Mouse (Mus musculus) layer of hippocampus, adult 6 months (tissue): ENCODE measurements around the gene Olfr978. TPM values are rescaled to one million over a fixed set of nuclear protein-coding genes. Genes with fewer than 3 reads are reported as not detected.

Source experiments
- long read RNA-seq, 2 experiments: library from polyadenylated mRNA; unstranded; transcript quantifications; one replicate each; pipeline ENCODE4 v2.0.0; 2019 to 2020
- polyA plus RNA-seq: library from polyadenylated mRNA; unstranded; fragments of <200 nt; fragmentation: Nextera tagmentation; gene quantifications from 2 replicates; pipeline ENCODE4 v1.2.3, GENCODE M21; 2021

Gene Olfr978
- not detected in 2 replicates for polyA plus RNA-seq
- long read RNA-seq, experiment 1, result 0 reads
- long read RNA-seq, experiment 2, result 0 reads

DNA sequence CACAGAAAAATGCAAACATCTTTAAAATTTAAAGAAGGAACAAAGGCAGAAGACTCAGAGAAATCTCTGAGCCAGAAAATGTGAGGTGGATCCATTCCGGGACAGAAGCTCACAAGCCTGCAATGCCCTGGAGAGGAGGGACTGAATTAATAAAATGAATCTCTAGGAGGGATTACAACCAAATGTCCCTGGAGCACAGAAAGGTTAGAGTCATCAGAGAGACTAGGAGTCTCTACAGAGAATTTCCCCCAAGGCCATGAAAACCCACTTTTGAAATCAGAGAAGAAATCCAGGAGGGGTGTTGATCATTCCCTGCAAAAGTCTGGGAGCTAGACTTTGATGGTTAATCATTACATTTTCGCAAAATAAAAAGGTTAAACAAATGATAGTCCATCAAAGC lies at the start of gene Olfr978:
Gene Olfr978 (plus strand): TSS at position 301 of the 400 bp plus-strand sequence.

GRCm38 (mm10) chr9:39951946-39952345 lies 40.0 kb upstream of the Olfr978 start, which contains the start of gene Olfr975:
Gene Olfr975 (minus strand): TSS chr9:39952046.

GRCm38 (mm10) chr9:39961033-39961432 lies 30.9 kb upstream of the Olfr978 start, which contains the start of gene Olfr976:
Gene Olfr976 (minus strand): TSS chr9:39961133.

GRCm38 (mm10) chr9:40003365-40003764 lies 11.5 kb downstream of the Olfr978 start, which contains the start of gene Olfr979:
Gene Olfr979 (minus strand): TSS chr9:40003465.

DNA sequence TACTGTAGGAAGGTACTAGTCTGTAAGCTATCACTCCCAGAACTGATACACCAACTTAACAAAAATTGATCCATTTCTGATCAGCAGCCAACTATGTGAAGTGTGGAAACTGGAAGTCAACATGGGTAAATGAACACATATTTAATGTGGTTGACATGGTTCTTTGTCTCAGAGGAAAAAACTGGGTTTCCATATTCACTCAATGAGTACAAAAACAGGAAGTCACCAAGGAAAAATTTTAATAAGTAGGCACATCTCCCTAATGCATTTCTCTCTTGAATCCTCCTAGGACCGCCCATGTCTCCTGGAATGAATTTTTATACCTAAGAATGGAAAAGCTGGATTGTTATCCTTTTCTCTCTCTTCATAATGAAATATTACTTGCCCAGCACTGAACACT lies 17.6 kb downstream of the Olfr978 start, which contains the start of gene Olfr980:
Gene Olfr980 (minus strand): TSS at position 101 of the 400 bp plus-strand sequence.

DNA sequence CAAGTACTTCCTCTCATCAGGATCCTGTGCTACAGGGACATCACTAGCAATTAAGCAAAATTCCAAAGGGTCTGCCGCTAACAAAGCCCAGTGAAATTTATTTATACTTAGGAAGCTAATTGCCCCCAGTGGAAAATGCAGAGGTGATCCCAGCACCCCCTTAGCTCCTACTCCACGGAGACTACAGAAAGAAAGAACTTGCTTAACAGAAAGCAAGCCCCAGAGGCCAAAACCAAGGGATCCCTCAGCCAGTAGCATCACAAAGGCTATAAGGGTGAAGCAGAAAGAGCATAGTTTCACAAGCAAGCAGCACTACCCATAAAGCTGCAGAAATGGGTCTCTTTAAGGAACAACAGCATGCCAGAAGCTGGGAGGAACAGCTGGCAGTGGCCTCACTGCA lies 29.3 kb downstream of the Olfr978 start, which contains the start of gene Olfr981:
Gene Olfr981 (plus strand): TSS at position 301 of the 400 bp plus-strand sequence.

Other genes with a start within 250 kb of the Olfr978 start
- not detected in 2 replicates for gene Olfr967, start 245.9 kb upstream of the Olfr978 start, polyA plus RNA-seq
- not detected in 2 replicates for gene Olfr968, start 208.9 kb upstream of the Olfr978 start, polyA plus RNA-seq
- not detected in 2 replicates for gene Olfr969, start 201.2 kb upstream of the Olfr978 start, polyA plus RNA-seq
- not detected in 2 replicates for gene Olfr970, start 183.3 kb upstream of the Olfr978 start, polyA plus RNA-seq
- gene Olfr971, start 155.2 kb upstream of the Olfr978 start, polyA plus RNA-seq, result not detected in 2 replicates
- not detected in 2 replicates for gene Olfr972, start 125.7 kb upstream of the Olfr978 start, polyA plus RNA-seq
- not detected in 2 replicates for gene Olfr229, start 84.8 kb upstream of the Olfr978 start, polyA plus RNA-seq
- gene Olfr974, start 54.6 kb upstream of the Olfr978 start, polyA plus RNA-seq, result not detected in 2 replicates
- gene Olfr975, start 40.1 kb upstream of the Olfr978 start, polyA plus RNA-seq, result not detected in 2 replicates
- gene Olfr976, start 31.0 kb upstream of the Olfr978 start, polyA plus RNA-seq, result not detected in 2 replicates
- not detected in 2 replicates for gene Olfr979, start 11.4 kb downstream of the Olfr978 start, polyA plus RNA-seq
- not detected in 2 replicates for gene Olfr980, start 17.5 kb downstream of the Olfr978 start, polyA plus RNA-seq
- not detected in 2 replicates for gene Olfr981, start 29.4 kb downstream of the Olfr978 start, polyA plus RNA-seq
- not detected in 2 replicates for gene Olfr982, start 81.7 kb downstream of the Olfr978 start, polyA plus RNA-seq
- not detected in 2 replicates for gene Olfr983, start 101.5 kb downstream of the Olfr978 start, polyA plus RNA-seq
- not detected in 2 replicates for gene Olfr984, start 122.1 kb downstream of the Olfr978 start, polyA plus RNA-seq
- gene Olfr985, start 138.1 kb downstream of the Olfr978 start, polyA plus RNA-seq, result not detected in 2 replicates
- gene Tmem225, start 156.0 kb downstream of the Olfr978 start, polyA plus RNA-seq, result not detected in 2 replicates
- not detected in 2 replicates for gene Olfr986, start 188.8 kb downstream of the Olfr978 start, polyA plus RNA-seq
- gene Zfp202, start 200.2 kb downstream of the Olfr978 start, polyA plus RNA-seq, result 1.4 and 1.8 TPM in 2 replicates